Mouse (Mus musculus) liver, adult 2 months (tissue): ENCODE data around the gene Cfap157. TPM values are rescaled to one million over a fixed set of nuclear protein-coding genes. Genes with fewer than 3 reads are reported as not detected.

Source experiments
- DNase-seq: peaks from one replicate; pipeline ENCODE4 v3.0.0-alpha.2; 2011; ENCODE audit warnings: low read depth, low spot score; ENCODE audit errors: extremely low read depth
- H3K27ac ChIP-seq: fragments of 200-500 bp; replicated peaks from 2 replicates; pipeline ENCODE4 v1.5.1; 2012; ENCODE audit warnings: low read depth, mild to moderate bottlenecking, control low read depth, inconsistent platforms, low read length; ENCODE audit not compliant: insufficient read depth
- H3K27me3 ChIP-seq: fragments of 200-500 bp; 2 replicates; pipeline ENCODE4 v1.6.1; 2012; ENCODE audit warnings: mild to moderate bottlenecking, moderate library complexity, low read length, inconsistent platforms; ENCODE audit not compliant: control insufficient read depth, insufficient read depth
- H3K36me3 ChIP-seq: fragments of 200-500 bp; 2 replicates; pipeline ENCODE4 v1.6.1; 2012; ENCODE audit warnings: low read length, inconsistent platforms; ENCODE audit not compliant: control insufficient read depth, insufficient read depth
- H3K4me1 ChIP-seq: fragments of 200-500 bp; 2 replicates; pipeline ENCODE4 v1.6.1; 2011; ENCODE audit warnings: low read length; ENCODE audit not compliant: control insufficient read depth, insufficient read depth
- H3K4me3 ChIP-seq: fragments of 200-500 bp; 2 replicates; pipeline ENCODE4 v1.5.1; 2011; ENCODE audit warnings: low read depth, mild to moderate bottlenecking, control low read depth, low read length, moderate library complexity; ENCODE audit not compliant: insufficient read depth
- H3K79me2 ChIP-seq: fragments of 200-500 bp; 2 replicates; pipeline ENCODE4 v1.6.1; 2012; ENCODE audit warnings: inconsistent platforms, mild to moderate bottlenecking, low read length, moderate library complexity; ENCODE audit not compliant: control insufficient read depth, insufficient read depth
- H3K9ac ChIP-seq: fragments of 200-500 bp; 2 replicates; pipeline ENCODE4 v1.6.1; 2012; ENCODE audit warnings: low read depth, mild to moderate bottlenecking, control low read depth, inconsistent platforms, low read length
- CTCF ChIP-seq: fragments of 200-500 bp; IDR thresholded peaks from 2 replicates; pipeline ENCODE4 v1.5.1; 2011; ENCODE audit warnings: low read depth, low read length, control low read depth
- POLR2A ChIP-seq: fragments of 200-500 bp; IDR thresholded peaks from 2 replicates; pipeline ENCODE4 v1.6.1; 2011; ENCODE audit warnings: low read length, control low read depth; ENCODE audit not compliant: insufficient read depth; ENCODE audit errors: extremely low read depth
- WGBS: fragments of 180-500 bp; shearing (Covaris S2); methylation state at CpG from one replicate; pipeline ENCODE4 v1.1.7; 2018; 5-methylcytosine and 5-hydroxymethylcytosine counted together
- polyA plus RNA-seq: library from polyadenylated mRNA; depleted of rRNA; stranded (reverse); fragments of >200 nt; gene quantifications from 2 replicates; pipeline ENCODE4 v1.2.3, GENCODE M21; 2012; rRNA removed
- total RNA-seq: library from RNA; depleted of rRNA; stranded (reverse); fragments of >200 nt; gene quantifications from 2 replicates; pipeline ENCODE4 v1.2.3, GENCODE M21; 2014; rRNA removed

The Cfap157 gene
- total and polyA plus RNA-seq, 2 experiments, result not detected

DNA sequence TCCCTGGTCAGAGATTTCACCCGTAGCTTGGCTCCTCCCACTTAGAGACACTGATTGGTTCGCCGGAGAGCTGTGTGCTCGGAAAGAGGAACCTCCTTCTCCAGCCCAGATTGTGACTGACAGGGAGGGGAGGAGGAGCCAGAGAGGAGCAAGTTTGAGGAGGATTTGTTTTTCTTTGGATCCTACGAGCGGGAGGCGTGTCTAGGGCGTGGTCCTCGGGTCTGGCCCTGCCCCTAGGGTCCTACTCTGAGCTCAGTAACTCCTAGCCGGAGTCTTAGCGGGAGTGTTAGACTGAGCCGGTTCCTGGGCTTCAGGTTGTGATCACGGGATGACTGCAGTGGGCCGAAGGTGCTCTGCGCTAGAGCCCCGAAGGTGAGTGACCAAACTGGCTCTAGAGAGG is 56.8 kb downstream of the Cfap157 start:
- WGBS, result 2% methylated on average over 16 of the region's 16 CpGs
- Histone ChIP-seq H3K4me3 (peak overlapping the region; percentile 59), H3K79me2 (no peaks in the 10 kb centered on the region), H3K27me3 (no peaks in the 10 kb centered on the region), H3K9ac (peak overlapping the region; percentile 62), H3K36me3 (no peaks in the 10 kb centered on the region), H3K4me1 (0 out of 2 replicates have a peak, but pooled peaks cover 3% of the 10 kb centered on the region), H3K27ac (peak overlapping the region; percentile 11; the same call in 1 of the 2 replicates)
- TF ChIP-seq CTCF (no peak), POLR2A (peak; percentile 51; the same call in 1 of the 2 replicates)
- peak; percentile 93 for DNase-seq

Other genes with a start within 250 kb of the Cfap157 start
- 7.0 and 7.2 TPM in 2 replicates for gene Fam102a, start 249.1 kb downstream of the Cfap157 start, total RNA-seq
- gene Fam102a, start 249.1 kb downstream of the Cfap157 start, polyA plus RNA-seq, result 10.5 and 11.0 TPM in 2 replicates
- 6.5 and 8.4 TPM in 2 replicates for gene Dpm2, start 213.6 kb downstream of the Cfap157 start, total RNA-seq
- 73.7 and 104 TPM in 2 replicates for gene Dpm2, start 213.6 kb downstream of the Cfap157 start, polyA plus RNA-seq
- not detected in 2 replicates for gene Pip5kl1, start 209.6 kb downstream of the Cfap157 start, total RNA-seq
- gene Pip5kl1, start 209.6 kb downstream of the Cfap157 start, polyA plus RNA-seq, result not detected in 2 replicates
- not detected in 2 replicates for gene 9430097D07Rik, start 208.7 kb downstream of the Cfap157 start, total RNA-seq
- not detected in 2 replicates for gene 9430097D07Rik, start 208.7 kb downstream of the Cfap157 start, polyA plus RNA-seq
- 0.74 and 1.2 TPM in 2 replicates for gene St6galnac4, start 197.3 kb downstream of the Cfap157 start, total RNA-seq
- 2.2 and 2.5 TPM in 2 replicates for gene St6galnac4, start 197.3 kb downstream of the Cfap157 start, polyA plus RNA-seq
- 38.0 and 45.6 TPM in 2 replicates for gene St6galnac6, start 184.7 kb downstream of the Cfap157 start, total RNA-seq
- 90.0 and 134 TPM in 2 replicates for gene St6galnac6, start 184.7 kb downstream of the Cfap157 start, polyA plus RNA-seq
- 0.47 and 1.4 TPM in 2 replicates for gene Ak1, start 162.7 kb downstream of the Cfap157 start, total RNA-seq
- gene Ak1, start 162.7 kb downstream of the Cfap157 start, polyA plus RNA-seq, result 0.26 and 0.34 TPM in 2 replicates
- gene Eng, start 137.8 kb downstream of the Cfap157 start, total RNA-seq, result 14.2 and 25.9 TPM in 2 replicates
- gene Eng, start 137.8 kb downstream of the Cfap157 start, polyA plus RNA-seq, result 55.0 and 70.8 TPM in 2 replicates
- gene Fpgs, start 80.3 kb downstream of the Cfap157 start, total RNA-seq, result 158 and 175 TPM in 2 replicates
- 414 and 481 TPM in 2 replicates for gene Fpgs, start 80.3 kb downstream of the Cfap157 start, polyA plus RNA-seq
- gene Cdk9, start 71.4 kb downstream of the Cfap157 start, total RNA-seq, result 19.5 and 27.3 TPM in 2 replicates
- gene Cdk9, start 71.4 kb downstream of the Cfap157 start, polyA plus RNA-seq, result 46.6 and 63.7 TPM in 2 replicates
- gene Sh2d3c, start 63.4 kb downstream of the Cfap157 start, total RNA-seq, result 2.2 and 3.2 TPM in 2 replicates
- gene Sh2d3c, start 63.4 kb downstream of the Cfap157 start, polyA plus RNA-seq, result 7.5 and 10.4 TPM in 2 replicates
- not detected in 2 replicates for gene 6330409D20Rik, start 43.4 kb downstream of the Cfap157 start, total RNA-seq
- gene 6330409D20Rik, start 43.4 kb downstream of the Cfap157 start, polyA plus RNA-seq, result not detected in 2 replicates
- 26.6 and 35.6 TPM in 2 replicates for gene Tor2a, start 27.2 kb downstream of the Cfap157 start, total RNA-seq
- gene Tor2a, start 27.2 kb downstream of the Cfap157 start, polyA plus RNA-seq, result 72.6 and 77.4 TPM in 2 replicates
- under 0.01 and 0.07 TPM in 2 replicates for gene Ttc16, start 8.8 kb downstream of the Cfap157 start, total RNA-seq
- 0.10 and 0.22 TPM in 2 replicates for gene Ttc16, start 8.8 kb downstream of the Cfap157 start, polyA plus RNA-seq
- 1.2 and 1.5 TPM in 2 replicates for gene Ptrh1, start 8.6 kb downstream of the Cfap157 start, total RNA-seq
- gene Ptrh1, start 8.6 kb downstream of the Cfap157 start, polyA plus RNA-seq, result 2.3 and 2.8 TPM in 2 replicates
- 0.74 and 1.7 TPM in 2 replicates for gene Stxbp1, start 62.8 kb upstream of the Cfap157 start, total RNA-seq
- gene Stxbp1, start 62.8 kb upstream of the Cfap157 start, polyA plus RNA-seq, result 1.3 and 1.6 TPM in 2 replicates
- gene Fam129b, start 91.7 kb upstream of the Cfap157 start, total RNA-seq, result 6.5 and 6.8 TPM in 2 replicates
- gene Fam129b, start 91.7 kb upstream of the Cfap157 start, polyA plus RNA-seq, result 5.6 and 10.5 TPM in 2 replicates
- gene Rpl12, start 177.1 kb upstream of the Cfap157 start, total RNA-seq, result 473 and 515 TPM in 2 replicates
- gene Rpl12, start 177.1 kb upstream of the Cfap157 start, polyA plus RNA-seq, result 134 and 158 TPM in 2 replicates
- 6.0 and 9.7 TPM in 2 replicates for gene Lrsam1, start 177.2 kb upstream of the Cfap157 start, total RNA-seq
- gene Lrsam1, start 177.2 kb upstream of the Cfap157 start, polyA plus RNA-seq, result 8.8 and 9.7 TPM in 2 replicates
- gene Slc2a8, start 197.7 kb upstream of the Cfap157 start, total RNA-seq, result 7.9 and 9.4 TPM in 2 replicates
- 59.4 and 66.1 TPM in 2 replicates for gene Slc2a8, start 197.7 kb upstream of the Cfap157 start, polyA plus RNA-seq